Mouse (Mus musculus) liver, embryonic 16.5 days (tissue): Measurements from ENCODE around the gene Hist1h4k. TPM values are rescaled to one million over a fixed set of nuclear protein-coding genes. Genes with fewer than 3 reads are reported as not detected.
"Not testable (repeated sequence)": the region's sequence is repeated elsewhere in the genome, so short reads cannot be mapped to it uniquely, and the experiment has no call there.

Experiments
- ATAC-seq: fragments of 200-750 bp; cut with Nextera tagmentation; 2 replicates; pipeline ENCODE4 v1.8.0; 2017; ENCODE audit warnings: low read depth, mild to moderate bottlenecking, moderate number of reproducible peaks, moderate library complexity
- H3K27ac ChIP-seq: fragments of 300-500 bp; sonication (generic); 2 replicates; pipeline ENCODE4 v1.5.1; 2014; ENCODE audit warnings: mild to moderate bottlenecking, low read length
- H3K27me3 ChIP-seq: fragments of 300-500 bp; sonication (generic); 2 replicates; pipeline ENCODE4 v1.6.1; 2014; ENCODE audit warnings: low read depth, low read length, mixed read lengths; ENCODE audit not compliant: control insufficient read depth, insufficient read depth
- H3K36me3 ChIP-seq: fragments of 300-500 bp; sonication (generic); 2 replicates; pipeline ENCODE4 v1.6.1; 2014; ENCODE audit warnings: mild to moderate bottlenecking; ENCODE audit not compliant: control insufficient read depth, insufficient read depth
- H3K4me1 ChIP-seq: fragments of 300-500 bp; sonication (generic); 2 replicates; pipeline ENCODE4 v1.6.1; 2014; ENCODE audit warnings: low read depth, low read length, mixed read lengths; ENCODE audit not compliant: control insufficient read depth
- H3K4me2 ChIP-seq: fragments of 300-500 bp; sonication (generic); 2 replicates; pipeline ENCODE4 v1.6.1; 2014; ENCODE audit warnings: low read depth, low read length, mixed read lengths
- H3K4me3 ChIP-seq: fragments of 300-500 bp; sonication (generic); 2 replicates; pipeline ENCODE4 v1.5.1; 2014; ENCODE audit warnings: low read depth, mild to moderate bottlenecking, low read length
- H3K9ac ChIP-seq: fragments of 300-500 bp; sonication (generic); 2 replicates; pipeline ENCODE4 v1.6.1; 2014; ENCODE audit warnings: low read depth, low read length
- H3K9me3 ChIP-seq: fragments of 300-500 bp; sonication (generic); replicated peaks from 2 replicates; pipeline ENCODE4 v1.6.1; 2016; ENCODE audit warnings: low read length; ENCODE audit not compliant: control insufficient read depth
- WGBS: fragments of 180-500 bp; shearing (Covaris S2); extraction: QIAGEN DNeasy Blood & Tissue Kit; methylation state at CpG from one replicate; pipeline ENCODE4 v1.1.7; 2014; ENCODE audit not compliant: insufficient replicate concordance; 5-methylcytosine and 5-hydroxymethylcytosine counted together
- polyA plus RNA-seq: library from polyadenylated mRNA; unstranded; fragments of >200 nt; fragmentation: Nextera tagmentation; extraction: Ambion mirVana; gene quantifications from 2 replicates; pipeline ENCODE4 v1.2.1, GENCODE M21; 2015

The Hist1h4k gene
- polyA plus RNA-seq, 1 experiment from 2014 or later = 5.0 TPM

- WGBS = 2% methylated on average over 5 of the region's 5 CpGs
Observed at GRCm38 (mm10) chr13:21749387-21750158, 732 bp downstream of the Hist1h4k start.

GRCm38 (mm10) chr13:21745006-21745405 is 5.3 kb downstream of the Hist1h4k start:
- Histone ChIP-seq H3K4me3 (no peak overlapping the region), H3K4me2 (no peak overlapping the region), H3K36me3 (peaks cover 4% of the 10 kb centered on the region; the same call in 1 of the 2 replicates), H3K27me3 (no peaks in the 10 kb centered on the region), H3K9me3 (no peaks in the 10 kb centered on the region), H3K27ac (no peak overlapping the region), H3K9ac (no peak overlapping the region), H3K4me1 (peaks cover 12% of the 10 kb centered on the region)
- 22% methylated on average over 1 of the region's 1 CpGs for WGBS
- no peak for ATAC-seq

More at GRCm38 (mm10) chr13:21749387-21750158, 732 bp downstream of the Hist1h4k start:
- Histone ChIP-seq H3K4me1 (peaks cover 17% of the 10 kb centered on the region), H3K36me3 (peaks cover 4% of the 10 kb centered on the region; the same call in 1 of the 2 replicates), H3K27ac (peak overlapping the region; percentile 94), H3K9me3 (no peaks in the 10 kb centered on the region), H3K4me3 (peak overlapping the region; percentile 76), H3K9ac (peak overlapping the region; percentile 87), H3K27me3 (no peaks in the 10 kb centered on the region), H3K4me2 (peak overlapping the region; percentile 76)
- no peak for ATAC-seq

GRCm38 (mm10) chr13:21734906-21735767 is 15.2 kb downstream of the Hist1h4k start, which contains the start of gene Hist1h4j:
Gene Hist1h4j (plus strand): TSS chr13:21735064.
- peak within 1 kb of the TSS; percentile 82 for H3K9ac ChIP-seq
- under 1% methylated on average over 41 of the region's 56 CpGs for WGBS
- H3K4me2 ChIP-seq = peak within 1 kb of the TSS; percentile 89
- H3K27me3 ChIP-seq, H3K36me3 ChIP-seq, H3K9me3 ChIP-seq: not testable (repeated sequence)
- peak; percentile 90 for ATAC-seq
- H3K4me1 ChIP-seq = peaks cover 18% of the 10 kb centered on the region
- peak within 1 kb of the TSS; percentile 66 for H3K4me3 ChIP-seq
- peak within 1 kb of the TSS; percentile 96 for H3K27ac ChIP-seq

GRCm38 (mm10) chr13:21734010-21734905 is 16.0 kb downstream of the Hist1h4k start:
- ATAC-seq = peak; percentile 50
- Histone ChIP-seq H3K36me3 (no peaks in the 10 kb centered on the region), H3K4me3 (peak overlapping the region; percentile 66), H3K4me2 (peak overlapping the region; percentile 89), H3K27me3 (no peaks in the 10 kb centered on the region), H3K9me3 (no peaks in the 10 kb centered on the region), H3K9ac (peak overlapping the region; percentile 82), H3K27ac (peak overlapping the region; percentile 96), H3K4me1 (peaks cover 18% of the 10 kb centered on the region)
- under 1% methylated on average over 21 of the region's 21 CpGs for WGBS

GRCm38 (mm10) chr13:21733466-21733865 is 16.8 kb downstream of the Hist1h4k start:
- H3K4me3 ChIP-seq = no peak overlapping the region
- H3K9ac ChIP-seq = no peak overlapping the region
- H3K36me3 ChIP-seq = no peaks in the 10 kb centered on the region
- no peak overlapping the region for H3K27ac ChIP-seq
- ATAC-seq = no peak
- H3K4me2 ChIP-seq = no peak overlapping the region; the same call in 1 of the 2 replicates
- 76% methylated on average over 5 of the region's 5 CpGs for WGBS
- H3K4me1 ChIP-seq = peaks cover 18% of the 10 kb centered on the region
- H3K27me3 ChIP-seq = no peaks in the 10 kb centered on the region
- no peaks in the 10 kb centered on the region for H3K9me3 ChIP-seq

- Histone ChIP-seq H3K9ac (no peak overlapping the region), H3K36me3 (no peaks in the 10 kb centered on the region), H3K9me3 (no peaks in the 10 kb centered on the region), H3K4me1 (peaks cover 12% of the 10 kb centered on the region), H3K4me2 (no peak overlapping the region), H3K4me3 (no peak overlapping the region), H3K27ac (no peak overlapping the region), H3K27me3 (no peaks in the 10 kb centered on the region)
- no peak for ATAC-seq
- WGBS = 69% methylated on average over 1 of the region's 1 CpGs
Observed at GRCm38 (mm10) chr13:21729544-21729943, 20.8 kb downstream of the Hist1h4k start.

- no peaks in the 10 kb centered on the region for H3K9me3 ChIP-seq
- ATAC-seq = no peak
- H3K27me3 ChIP-seq = no peaks in the 10 kb centered on the region
- H3K9ac ChIP-seq = no peak overlapping the region
- no peak overlapping the region for H3K4me2 ChIP-seq
- peaks cover under 1% of the 10 kb centered on the region for H3K4me1 ChIP-seq
- no peak overlapping the region for H3K4me3 ChIP-seq
- H3K36me3 ChIP-seq = no peaks in the 10 kb centered on the region
- WGBS = 38% methylated on average over 11 of the region's 11 CpGs
- no peak overlapping the region for H3K27ac ChIP-seq
Observed at GRCm38 (mm10) chr13:21727948-21728572, 22.2 kb downstream of the Hist1h4k start.
